Mouse (Mus musculus) ES-E14 (cell line): Measurements from ENCODE around the gene Tns3. TPM values are rescaled to one million over a fixed set of nuclear protein-coding genes. Genes with fewer than 3 reads are reported as not detected.
A peak's percentile ranks its signal among the peaks of the same experiment; 100 is the strongest.
"Not testable (repeated sequence)": the region's sequence is repeated elsewhere in the genome, so short reads cannot be mapped to it uniquely, and the experiment has no call there.

Source experiments
- DNase-seq: peaks from one replicate; pipeline ENCODE4 v3.0.0-alpha.2; 2013; ENCODE audit warnings: low read depth, low spot score
- H3K27ac ChIP-seq: 2 replicates; pipeline ENCODE4 v1.5.1; 2012; ENCODE audit warnings: low read depth, mild to moderate bottlenecking, low read length, moderate library complexity, mixed read lengths; ENCODE audit not compliant: poor library complexity, insufficient read depth, severe bottlenecking
- H3K36me3 ChIP-seq: 2 replicates; pipeline ENCODE4 v1.6.1; 2012; ENCODE audit warnings: mild to moderate bottlenecking, low read length, moderate library complexity, mixed read lengths; ENCODE audit not compliant: control insufficient read depth, poor library complexity, insufficient read depth, severe bottlenecking
- H3K4me1 ChIP-seq, 2 experiments: fragments of 150-350 bp in 1 of 2; sonication (generic) in 1 of 2; 2 replicates each; pipeline ENCODE4 v1.6.1; 2012; ENCODE audit warnings: low read length in 2 of 2, mild to moderate bottlenecking in 1 of 2, mixed read lengths in 1 of 2; ENCODE audit not compliant: control insufficient read depth in 2 of 2, insufficient read depth in 2 of 2, poor library complexity in 1 of 2
- H3K4me3 ChIP-seq, 2 experiments: fragments of 150-350 bp in 1 of 2; sonication (generic) in 1 of 2; 2 replicates each; pipeline ENCODE4 v1.5.1; 2012; ENCODE audit warnings: low read length in 2 of 2, low read depth in 1 of 2, mild to moderate bottlenecking in 1 of 2, mixed read lengths in 1 of 2; ENCODE audit not compliant: insufficient read depth in 1 of 2, poor library complexity in 1 of 2, severe bottlenecking in 1 of 2
- H3K9ac ChIP-seq: 2 replicates; pipeline ENCODE4 v1.6.1; 2012; ENCODE audit warnings: low read depth, mild to moderate bottlenecking, low read length, mixed read lengths; ENCODE audit not compliant: poor library complexity, insufficient read depth, severe bottlenecking
- H3K9me3 ChIP-seq: fragments of 150-350 bp; sonication (generic); 2 replicates; pipeline ENCODE4 v1.6.1; 2012; ENCODE audit warnings: low read depth, mild to moderate bottlenecking, low read length; ENCODE audit not compliant: control insufficient read depth, insufficient read depth
- CHD2 ChIP-seq: IDR thresholded peaks from 2 replicates; pipeline ENCODE4 v1.6.1; 2014; ENCODE audit warnings: mild to moderate bottlenecking, low read depth, low read length, inconsistent platforms
- HCFC1 ChIP-seq: IDR thresholded peaks from 2 replicates; pipeline ENCODE4 v1.6.1; 2012; ENCODE audit warnings: low read length, inconsistent platforms, borderline replicate concordance; ENCODE audit not compliant: insufficient read depth
- MAFK ChIP-seq: IDR thresholded peaks from 2 replicates; pipeline ENCODE4 v1.6.1; 2014; ENCODE audit warnings: mild to moderate bottlenecking, low read depth, low read length, inconsistent platforms; ENCODE audit not compliant: insufficient read depth
- ZC3H11A ChIP-seq: IDR thresholded peaks from 2 replicates; pipeline ENCODE4 v1.6.1; 2012; ENCODE audit warnings: low read depth, mild to moderate bottlenecking, inconsistent platforms, low read length, borderline replicate concordance
- ZNF384 ChIP-seq: IDR thresholded peaks from 2 replicates; pipeline ENCODE4 v1.6.1; 2012; ENCODE audit warnings: low read depth, low read length, inconsistent platforms
- in situ Hi-C, 2 experiments: fragments of 600-800 bp; cut with MboI; formaldehyde crosslinking; loops; one replicate each; pipeline ENCODE4 v1.15.1; 2025; ENCODE audit warnings: low sequenced_read_pairs in 2 of 2, inconsistent platforms in 1 of 2; ENCODE audit not compliant: unreplicated experiment in 2 of 2
- total RNA-seq: library from RNA; depleted of rRNA; stranded (reverse); fragments of 300-350 nt; gene quantifications from 2 replicates; pipeline ENCODE4 v1.2.3, GENCODE M21; 2012

Tns3 gene
- total RNA-seq, 1 experiment: 111 TPM

DNA sequence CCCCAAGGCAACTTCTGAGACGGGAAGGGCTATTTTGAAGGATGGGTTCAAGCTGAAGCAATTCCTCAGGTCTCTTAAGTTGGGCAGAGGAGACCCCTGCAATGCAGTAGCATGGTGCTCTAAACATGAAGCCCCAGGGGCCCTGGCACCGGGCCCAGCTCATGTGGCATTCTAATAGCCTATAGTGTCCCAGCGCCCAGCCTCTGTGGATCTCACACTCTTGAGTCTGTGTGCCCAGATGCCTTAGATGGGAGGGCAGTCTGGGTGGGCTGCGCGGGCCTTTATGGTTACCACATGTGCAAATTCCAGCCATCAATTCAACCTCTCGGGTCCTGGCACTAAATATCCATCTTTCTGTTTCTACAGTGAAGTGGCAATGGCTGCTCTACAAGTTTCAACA, 38.9 kb downstream of the Tns3 start:
- no peak for TF ChIP-seq ZNF384
- TF ChIP-seq CHD2: no peak
- TF ChIP-seq ZC3H11A: no peak
- no peak for TF ChIP-seq MAFK
- no peak for TF ChIP-seq HCFC1
- no peaks in the 10 kb centered on the region for H3K9me3 ChIP-seq
- DNase-seq: no peak
- H3K27ac ChIP-seq: peak overlapping the region; percentile 22; the same call in 1 of the 2 replicates
- H3K36me3 ChIP-seq: no peaks in the 10 kb centered on the region; the same call in 1 of the 2 replicates
- in situ Hi-C loops: no loop called here
- H3K9ac ChIP-seq: peak overlapping the region; percentile 6; the same call in 1 of the 2 replicates
- H3K4me1 ChIP-seq: peaks cover 15 to 35% of the 10 kb centered on the region in 2 experiments
- no peak overlapping the region for H3K4me3 ChIP-seq

DNA sequence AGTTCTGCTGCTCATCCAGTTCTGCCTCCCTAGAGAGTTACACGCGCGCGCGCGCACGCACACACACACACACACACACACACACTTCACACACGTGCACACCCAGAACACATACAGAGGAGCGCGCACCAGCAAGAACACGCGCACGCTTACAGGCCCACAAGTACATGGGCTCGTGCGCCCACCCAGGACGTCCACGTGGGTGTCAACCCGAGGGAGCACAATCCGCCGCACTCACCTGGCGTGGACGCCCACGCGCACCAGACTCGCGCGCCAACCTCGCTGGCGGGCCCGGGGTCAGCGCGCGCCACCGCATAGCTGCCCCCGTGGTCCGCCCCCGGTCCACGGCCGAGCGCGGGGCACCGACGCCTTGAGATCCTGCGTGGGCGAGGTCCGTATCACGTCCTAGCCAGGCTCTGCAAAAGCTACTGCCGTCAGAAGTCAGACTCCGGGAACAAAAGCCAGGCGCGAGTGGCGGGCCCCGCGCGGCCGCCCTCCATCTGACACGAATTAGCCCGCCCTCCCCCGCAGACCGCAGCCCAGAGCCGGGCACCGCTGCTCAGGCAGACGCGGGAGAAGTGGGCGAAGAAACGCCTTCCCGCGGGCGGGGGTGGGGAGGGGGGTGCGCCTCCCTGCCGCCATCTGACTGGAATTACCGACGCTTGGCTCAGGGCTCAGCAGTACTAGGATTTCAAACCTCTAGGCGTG, 40.0 kb downstream of the Tns3 start:
- Histone ChIP-seq H3K9me3 (no peaks in the 10 kb centered on the region), H3K36me3 (no peaks in the 10 kb centered on the region; the same call in 1 of the 2 replicates), H3K4me1 (peaks cover 8 to 27% of the 10 kb centered on the region in 2 experiments), H3K27ac (peak overlapping the region; percentile 22), H3K4me3 (peak overlapping the region; percentile 74 to 75), H3K9ac (peak overlapping the region; percentile 75)
- TF ChIP-seq MAFK (no peak), ZNF384 (no peak), ZC3H11A (no peak), CHD2 (no peak), HCFC1 (no peak)
- in situ Hi-C loops: no loop called here
- no peak for DNase-seq

DNA sequence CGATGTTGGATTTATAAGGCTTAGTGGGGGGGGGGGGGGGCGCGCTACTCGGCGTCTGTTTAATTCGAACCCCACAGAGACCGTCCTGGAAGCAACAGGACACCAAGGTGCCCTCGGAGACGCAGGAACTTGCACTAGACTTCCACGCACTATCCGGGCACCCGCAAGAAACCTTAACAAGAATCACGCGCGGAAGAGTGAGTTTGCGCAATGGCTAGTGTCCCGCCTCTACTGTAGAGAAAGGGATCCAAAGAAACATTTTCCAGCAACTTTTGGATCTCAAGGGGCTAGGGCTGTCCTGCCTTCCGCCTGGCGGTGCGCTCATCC, 40.5 kb downstream of the Tns3 start:
- H3K4me1 ChIP-seq: peaks cover 7 to 22% of the 10 kb centered on the region in 2 experiments
- H3K36me3 ChIP-seq: no peaks in the 10 kb centered on the region; the same call in 1 of the 2 replicates
- DNase-seq: no peak
- peak overlapping the region; percentile 22 for H3K27ac ChIP-seq
- in situ Hi-C loops: no loop called here
- no peak for TF ChIP-seq ZC3H11A
- no peak for TF ChIP-seq HCFC1
- no peak for TF ChIP-seq CHD2
- no peak for TF ChIP-seq ZNF384
- no peak for TF ChIP-seq MAFK
- H3K4me3 ChIP-seq: peak overlapping the region; percentile 74 to 75
- no peaks in the 10 kb centered on the region for H3K9me3 ChIP-seq
- peak overlapping the region; percentile 75 for H3K9ac ChIP-seq

DNA sequence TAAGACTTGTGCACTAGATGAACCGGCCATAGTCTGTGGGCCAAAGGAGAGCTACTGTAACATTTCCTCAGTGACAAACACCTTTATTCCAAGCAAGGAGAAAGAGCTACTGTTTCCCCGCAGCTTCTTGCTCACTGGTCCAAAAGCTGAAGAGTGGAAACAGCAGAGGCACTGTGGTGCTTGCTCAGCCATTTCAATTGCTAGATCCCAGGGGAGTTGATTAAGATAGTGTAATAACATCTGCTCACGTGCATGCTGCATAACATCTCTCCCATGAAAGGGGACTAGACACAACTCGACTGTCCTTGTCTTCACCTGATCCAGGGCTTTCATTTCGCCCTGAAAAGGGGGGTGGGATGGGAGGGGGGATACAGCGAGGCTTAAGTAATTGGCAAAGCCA, 41.7 kb downstream of the Tns3 start:
- Histone ChIP-seq H3K27ac (no peak overlapping the region; the same call in 1 of the 2 replicates), H3K9ac (peak overlapping the region; percentile 31; the same call in 1 of the 2 replicates), H3K9me3 (no peaks in the 10 kb centered on the region), H3K4me3 (peak overlapping the region; percentile 74 to 75; a peak in 3 of 4 replicates), H3K36me3 (no peaks in the 10 kb centered on the region), H3K4me1 (peaks cover 7 to 21% of the 10 kb centered on the region in 2 experiments)
- TF ChIP-seq MAFK (no peak), CHD2 (no peak), ZNF384 (no peak), HCFC1 (no peak), ZC3H11A (no peak)
- in situ Hi-C loops: no loop called here
- no peak for DNase-seq

DNA sequence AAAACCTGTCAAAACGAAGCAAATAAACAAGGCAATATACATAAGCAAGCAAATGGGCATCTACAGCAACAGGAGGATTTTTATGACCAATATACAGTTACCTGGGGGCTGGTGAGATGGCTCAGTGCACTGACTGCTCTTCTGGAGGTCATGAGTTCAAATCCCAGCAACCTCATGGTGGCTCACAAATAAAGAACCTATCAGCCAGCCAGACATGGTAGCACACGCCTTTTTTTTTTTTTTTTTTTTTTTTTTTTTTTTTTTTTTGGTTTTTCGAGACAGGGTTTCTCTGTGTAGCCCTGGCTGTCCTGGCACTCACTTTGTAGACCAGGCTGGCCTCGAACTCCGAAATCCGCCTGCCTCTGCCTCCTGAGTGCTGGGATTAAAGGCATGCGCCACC, 45.2 kb downstream of the Tns3 start:
- H3K27ac ChIP-seq, DNase-seq, H3K4me3 ChIP-seq, H3K9me3 ChIP-seq, in situ Hi-C loops, H3K36me3 ChIP-seq, H3K9ac ChIP-seq: not testable (repeated sequence)
- TF ChIP-seq ZNF384: peak; percentile 92
- peaks cover 16 to 28% of the 10 kb centered on the region in 2 experiments for H3K4me1 ChIP-seq
